Mouse (Mus musculus) adrenal gland, postnatal 4 days (tissue): Measurements from ENCODE around the gene Hoxd10. TPM values are rescaled to one million over a fixed set of nuclear protein-coding genes. Genes with fewer than 3 reads are reported as not detected.

Source experiments
- DNase-seq, 2 experiments: peaks; one replicate each; pipeline ENCODE4 v3.0.0; 2021 to 2022; ENCODE audit warnings: low spot score in 2 of 2, mixed read lengths in 2 of 2
- total RNA-seq, 2 experiments: library from RNA; stranded (reverse); gene quantifications; 2 replicates each; pipeline ENCODE4 v1.2.3; 2021

Hoxd10 gene
- total RNA-seq, 2 experiments from 2014 or later = 0.71 to 5.2 TPM

- no peak for DNase-seq
These were observed 17.0 kb downstream of the Hoxd10 start for GRCm38 (mm10) chr2:74708676-74709075.

GRCm38 (mm10) chr2:74709465-74710419 lies 18.0 kb downstream of the Hoxd10 start:
- DNase-seq = no peak

- DNase-seq = no peak
These were observed 19.3 kb downstream of the Hoxd10 start for GRCm38 (mm10) chr2:74710929-74711543.

- DNase-seq = peak in 1 of 2 experiments; percentile 43
These were observed 20.2 kb downstream of the Hoxd10 start, which contains the start of the genes Hoxd3 and Hoxd4 for GRCm38 (mm10) chr2:74711721-74712621. Hoxd3 (plus strand) TSS chr2:74711927. Hoxd4 (plus strand) TSS chr2:74711929.

- no peak for DNase-seq
These were observed 21.8 kb downstream of the Hoxd10 start for GRCm38 (mm10) chr2:74713239-74714150.

GRCm38 (mm10) chr2:74714156-74714789 lies 22.5 kb downstream of the Hoxd10 start:
- no peak for DNase-seq

GRCm38 (mm10) chr2:74714881-74715280 lies 23.2 kb downstream of the Hoxd10 start:
- no peak for DNase-seq

- peak; percentile 85 to 92 for DNase-seq
These were observed 23.9 kb downstream of the Hoxd10 start for GRCm38 (mm10) chr2:74715504-74716241.

- DNase-seq = no peak
These were observed 28.7 kb downstream of the Hoxd10 start for GRCm38 (mm10) chr2:74720384-74720783.

- no peak for DNase-seq
These were observed 29.3 kb downstream of the Hoxd10 start for GRCm38 (mm10) chr2:74720955-74721491.

- DNase-seq = no peak
These were observed 30.2 kb downstream of the Hoxd10 start for GRCm38 (mm10) chr2:74721882-74722281.

- DNase-seq = no peak
These were observed 31.2 kb downstream of the Hoxd10 start for GRCm38 (mm10) chr2:74722949-74723348.

GRCm38 (mm10) chr2:74724244-74725015 lies 32.7 kb downstream of the Hoxd10 start:
- no peak for DNase-seq

- no peak for DNase-seq
These were observed 33.4 kb downstream of the Hoxd10 start for GRCm38 (mm10) chr2:74725171-74725570.

GRCm38 (mm10) chr2:74726551-74726950 lies 34.8 kb downstream of the Hoxd10 start, which contains the start of gene Gm28230:
Gm28230 (plus strand) TSS chr2:74726728.
- no peak for DNase-seq

- DNase-seq = no peak
These were observed 35.4 kb downstream of the Hoxd10 start for GRCm38 (mm10) chr2:74726973-74727639.

GRCm38 (mm10) chr2:74727640-74728302 lies 36.0 kb downstream of the Hoxd10 start:
- DNase-seq = no peak
